Mouse (Mus musculus) E14TG2a.4 (cell line): Measurements from ENCODE around the gene Hadha.

ENCODE experiments used
- H3K27me3 ChIP-seq: 2 replicates; pipeline ENCODE4 v1.6.1; 2014; ENCODE audit warnings: low read length, control low read depth; ENCODE audit not compliant: insufficient read depth
- H3K36me3 ChIP-seq: 2 replicates; pipeline ENCODE4 v1.6.1; 2014; ENCODE audit warnings: low read length, control low read depth; ENCODE audit not compliant: insufficient read depth
- H3K4me1 ChIP-seq: replicated peaks from 2 replicates; pipeline ENCODE4 v1.6.1; 2014; ENCODE audit warnings: low read depth, low read length, control low read depth
- H3K4me3 ChIP-seq: replicated peaks from 2 replicates; pipeline ENCODE4 v1.5.1; 2014; ENCODE audit warnings: mild to moderate bottlenecking, low read length
- H3K9me3 ChIP-seq: 2 replicates; pipeline ENCODE4 v1.6.1; 2014; ENCODE audit warnings: low read length, control low read depth
- CTCF ChIP-seq: conservative IDR thresholded peaks from 2 replicates; pipeline ENCODE4 v1.5.1; 2014; ENCODE audit warnings: low read length
- NANOG ChIP-seq: IDR thresholded peaks from 2 replicates; pipeline ENCODE4 v1.6.1; 2014; ENCODE audit warnings: borderline replicate concordance, low read length, mixed read lengths
- POU5F1 ChIP-seq: IDR thresholded peaks from 2 replicates; pipeline ENCODE4 v1.6.1; 2014; ENCODE audit warnings: low read length, borderline replicate concordance

The Hadha gene

DNA sequence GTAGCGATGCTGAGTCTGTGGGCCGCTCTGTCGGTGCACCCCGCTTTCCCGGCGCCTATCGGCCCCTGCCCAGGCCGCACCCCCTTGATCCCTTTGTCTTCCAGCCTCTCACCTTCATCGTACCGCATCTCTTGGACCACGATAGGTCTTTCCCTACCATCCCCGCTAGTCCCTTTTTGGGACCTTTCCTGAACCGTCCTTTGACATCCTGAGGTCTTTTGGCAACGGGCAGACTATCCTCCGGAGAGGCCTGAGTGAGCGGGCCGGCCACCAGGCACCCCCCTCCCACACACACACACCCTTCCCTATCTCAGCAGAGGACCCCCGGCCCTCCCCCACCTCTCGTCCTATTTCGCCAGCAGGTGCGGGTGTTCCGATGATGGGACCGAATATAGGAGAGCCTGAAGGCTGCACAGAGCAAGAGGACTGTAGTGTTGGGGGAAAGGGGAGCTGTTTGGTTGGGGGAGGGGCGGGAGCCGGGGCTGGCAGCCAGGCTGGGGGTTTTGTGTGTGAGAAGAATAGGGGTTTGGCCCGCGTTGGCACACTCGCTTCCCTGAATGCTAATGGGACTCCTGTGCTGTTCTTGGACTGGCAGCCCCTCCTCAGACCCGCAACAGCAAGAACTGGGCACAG lies 49.2 kb downstream of the Hadha start, which contains the start of gene 3110082J24Rik:
TSS of gene 3110082J24Rik (minus strand) at position 419 of the 633 bp plus-strand sequence.
- no peaks in the 10 kb centered on the region for H3K36me3 ChIP-seq
- H3K4me1 ChIP-seq = peaks cover 50% of the 10 kb centered on the region
- H3K4me3 ChIP-seq = peak within 1 kb of the TSS; percentile 84
- H3K9me3 ChIP-seq = no peaks in the 10 kb centered on the region
- H3K27me3 ChIP-seq = peaks cover 72% of the 10 kb centered on the region
- TF ChIP-seq NANOG = no peak
- TF ChIP-seq POU5F1 = no peak
- no peak for TF ChIP-seq CTCF

DNA sequence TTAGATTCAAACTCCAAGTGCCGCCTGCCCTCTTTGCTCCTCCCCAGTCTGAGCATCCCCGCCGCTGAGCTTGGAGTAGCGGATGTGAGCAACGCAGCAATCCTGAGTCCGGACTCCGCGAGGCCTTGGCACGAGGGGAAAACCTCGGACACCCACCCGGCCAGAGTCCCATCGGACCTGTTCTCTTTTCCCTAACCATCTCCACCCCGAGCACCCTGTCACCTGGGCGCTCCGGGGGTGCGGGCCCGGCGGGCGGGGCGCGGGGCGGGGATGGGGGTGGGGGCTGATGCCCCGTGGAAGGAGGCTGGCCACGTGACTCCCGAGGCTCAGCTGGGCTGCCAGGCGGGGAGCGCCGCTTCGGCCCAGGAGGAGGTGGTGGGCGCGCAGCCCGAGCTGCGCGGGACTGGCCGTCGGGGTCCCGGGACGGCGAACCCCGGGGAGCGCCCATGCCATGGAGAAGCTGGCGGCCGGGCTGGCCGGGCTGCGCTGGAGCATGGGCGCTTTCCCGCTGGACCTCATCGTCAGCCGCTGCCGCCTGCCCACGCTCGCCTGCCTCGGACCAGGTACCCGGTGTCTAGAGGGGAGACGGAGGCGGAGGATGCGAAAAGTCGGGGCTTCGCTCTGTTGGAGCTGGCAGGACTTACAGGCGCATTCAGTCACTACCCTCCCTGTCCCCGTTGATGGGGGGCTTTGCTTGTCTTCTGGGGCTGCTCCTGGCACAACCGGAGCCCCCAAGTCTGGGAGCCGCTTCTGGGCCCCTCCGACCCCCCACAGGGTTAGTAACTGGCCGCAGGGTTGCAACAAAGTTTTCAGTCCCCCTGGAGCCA lies 49.9 kb downstream of the Hadha start, which contains the start of gene Garem2:
TSS of gene Garem2 (plus strand) at position 321 of the 827 bp plus-strand sequence.
- no peaks in the 10 kb centered on the region for H3K9me3 ChIP-seq
- peaks cover 65% of the 10 kb centered on the region for H3K27me3 ChIP-seq
- H3K36me3 ChIP-seq = no peaks in the 10 kb centered on the region
- TF ChIP-seq NANOG (no peak), CTCF (no peak), POU5F1 (no peak)
- peaks cover 43% of the 10 kb centered on the region for H3K4me1 ChIP-seq
- peak within 1 kb of the TSS; percentile 84 for H3K4me3 ChIP-seq

DNA sequence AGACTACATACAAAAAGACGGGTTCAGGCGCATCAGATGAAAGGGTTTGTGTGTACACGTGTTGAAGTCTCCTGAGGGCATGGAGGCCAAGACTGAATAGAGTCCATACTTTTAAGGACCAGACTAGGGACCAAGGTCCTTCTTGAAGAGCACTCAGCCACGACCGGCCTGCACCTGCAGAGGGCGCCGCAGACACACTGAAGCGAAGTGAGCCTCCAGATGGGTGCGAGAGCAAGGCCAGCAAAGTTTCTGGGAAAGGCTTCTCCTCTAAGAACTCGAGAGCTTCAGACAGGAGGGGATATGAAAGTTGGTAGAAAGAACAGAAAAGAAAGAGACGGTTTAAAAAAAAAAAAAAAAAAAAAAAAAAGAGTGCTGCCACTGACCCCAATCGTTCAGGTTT lies 50.6 kb downstream of the Hadha start:
- Histone ChIP-seq H3K4me3 (no peak overlapping the region), H3K36me3 (no peaks in the 10 kb centered on the region), H3K27me3 (peaks cover 58% of the 10 kb centered on the region), H3K9me3 (no peaks in the 10 kb centered on the region), H3K4me1 (peaks cover 37% of the 10 kb centered on the region)
- TF ChIP-seq POU5F1 (no peak), NANOG (no peak), CTCF (peak; percentile 66)

DNA sequence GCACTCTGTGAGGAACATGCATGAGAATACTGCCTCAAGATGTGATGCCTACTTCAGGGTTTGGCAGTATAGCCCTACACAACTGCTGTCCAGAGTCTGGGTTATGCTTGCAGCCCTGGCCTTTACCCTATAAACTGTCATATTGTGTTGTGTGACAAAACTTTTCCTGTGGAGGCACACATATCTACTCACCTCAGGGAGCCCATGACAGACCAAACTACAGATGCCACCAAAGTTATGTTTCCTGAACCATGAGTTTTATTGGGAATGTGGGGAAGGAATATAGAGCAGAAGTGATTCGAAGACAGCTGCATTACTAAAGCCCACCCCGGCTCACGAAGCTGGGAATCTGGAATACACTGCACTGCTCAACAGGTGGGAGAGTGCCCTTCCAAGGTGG lies 51.6 kb downstream of the Hadha start:
- H3K4me3 ChIP-seq = no peak overlapping the region
- no peak for TF ChIP-seq NANOG
- TF ChIP-seq POU5F1 = no peak
- TF ChIP-seq CTCF = no peak

DNA sequence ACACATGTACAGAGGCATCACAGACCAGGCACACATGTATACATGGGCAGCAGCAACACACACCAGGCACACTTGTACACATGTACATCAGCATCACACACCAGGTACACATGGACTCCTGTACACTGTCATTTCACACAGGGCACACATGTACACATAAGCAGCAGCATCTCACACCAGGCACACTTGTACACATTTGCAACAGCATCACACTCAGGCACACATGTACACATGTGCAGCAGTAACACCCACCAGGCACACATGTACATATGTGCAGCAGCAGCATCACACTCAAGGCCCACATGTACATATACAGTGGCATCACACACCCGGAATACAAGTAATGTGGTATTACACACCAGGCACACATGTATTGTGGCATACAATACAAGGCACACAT lies 56.7 kb downstream of the Hadha start:
- Histone ChIP-seq H3K27me3 (peaks cover 7% of the 10 kb centered on the region), H3K36me3 (no peaks in the 10 kb centered on the region), H3K9me3 (no peaks in the 10 kb centered on the region), H3K4me1 (no peaks in the 10 kb centered on the region), H3K4me3 (no peak overlapping the region)
- TF ChIP-seq POU5F1 (no peak), CTCF (no peak), NANOG (no peak)

More for the DNA sequence above, 51.6 kb downstream of the Hadha start:
- H3K36me3 ChIP-seq = no peaks in the 10 kb centered on the region
- no peaks in the 10 kb centered on the region for H3K9me3 ChIP-seq
- peaks cover 37% of the 10 kb centered on the region for H3K4me1 ChIP-seq
- peaks cover 48% of the 10 kb centered on the region for H3K27me3 ChIP-seq

DNA sequence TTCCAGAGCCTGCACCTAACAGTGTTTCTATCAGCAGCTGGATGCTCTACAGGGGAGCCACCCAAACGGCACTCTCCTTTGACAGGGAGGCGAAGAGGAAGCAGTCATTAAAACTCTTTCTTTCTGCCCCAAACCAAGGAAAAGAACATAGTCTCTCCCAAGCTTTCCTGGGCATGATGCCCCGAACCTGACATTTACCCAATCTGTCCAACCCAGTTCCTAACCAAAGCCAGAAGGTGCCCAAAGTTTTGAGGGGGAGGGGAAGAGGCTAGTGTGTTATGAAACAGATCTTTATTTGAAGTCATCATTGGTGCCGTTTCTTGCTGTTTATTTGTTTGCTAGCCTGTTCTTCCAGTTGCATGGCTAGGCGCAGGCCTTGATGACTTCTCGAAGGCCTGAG lies 59.2 kb downstream of the Hadha start:
- Histone ChIP-seq H3K27me3 (no peaks in the 10 kb centered on the region), H3K36me3 (no peaks in the 10 kb centered on the region), H3K4me3 (no peak overlapping the region), H3K9me3 (peaks cover 10% of the 10 kb centered on the region), H3K4me1 (peaks cover 11% of the 10 kb centered on the region)
- TF ChIP-seq NANOG = no peak
- TF ChIP-seq CTCF = no peak
- no peak for TF ChIP-seq POU5F1

DNA sequence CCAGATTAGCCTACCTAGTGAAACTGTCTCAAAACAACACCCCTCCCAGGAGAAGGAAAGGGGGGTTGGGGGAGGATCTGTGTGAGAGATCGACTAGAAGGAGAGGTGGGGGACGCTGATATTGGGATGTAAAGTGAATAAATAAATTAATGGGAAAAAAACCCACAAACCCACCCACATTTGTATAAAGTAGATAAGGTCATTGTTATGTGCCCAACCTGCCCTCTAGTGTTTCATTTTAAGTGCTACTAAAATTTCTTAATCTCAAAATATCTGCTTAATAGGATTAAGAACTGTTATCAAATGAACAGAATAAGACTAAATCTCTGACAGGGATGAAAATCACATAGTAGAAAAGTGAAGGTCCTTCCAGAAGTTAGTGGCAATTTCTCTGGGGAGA lies 60.6 kb downstream of the Hadha start:
- Histone ChIP-seq H3K4me3 (no peak overlapping the region), H3K4me1 (peaks cover 11% of the 10 kb centered on the region), H3K36me3 (no peaks in the 10 kb centered on the region), H3K27me3 (no peaks in the 10 kb centered on the region), H3K9me3 (peaks cover 16% of the 10 kb centered on the region)
- TF ChIP-seq NANOG (no peak), POU5F1 (no peak), CTCF (no peak)

DNA sequence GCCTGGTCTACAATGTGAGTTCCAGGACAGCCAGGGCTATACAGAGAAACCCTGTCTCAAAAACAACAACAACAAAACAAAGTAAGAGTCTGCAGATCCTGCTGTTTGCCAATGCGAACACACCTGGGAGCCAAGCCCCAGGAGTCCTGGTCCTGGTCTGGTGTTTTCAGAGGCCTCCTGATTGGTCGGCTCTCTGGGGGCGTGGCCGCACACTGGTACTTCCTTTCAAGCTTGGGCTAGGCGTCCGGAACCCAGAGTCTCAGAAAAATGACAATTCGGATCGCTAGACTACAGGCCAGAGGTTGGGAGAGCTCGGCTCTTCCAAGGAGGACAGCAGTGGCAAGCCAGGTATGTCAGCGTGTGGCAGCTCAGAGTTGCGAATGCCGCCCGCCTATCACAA lies 62.3 kb downstream of the Hadha start:
- Histone ChIP-seq H3K36me3 (no peaks in the 10 kb centered on the region), H3K9me3 (peaks cover 20% of the 10 kb centered on the region), H3K4me1 (peaks cover 11% of the 10 kb centered on the region), H3K4me3 (peak overlapping the region; percentile 64), H3K27me3 (no peaks in the 10 kb centered on the region)
- TF ChIP-seq NANOG (no peak), POU5F1 (no peak), CTCF (no peak)
